Mouse (Mus musculus): ENCODE measurements around the gene Actl6b.

Actl6b gene

GRCm38 (mm10) chr5:137528247-137528968 lies 24.9 kb upstream of the Actl6b start:
- no peak for DNase-seq (ENCODE audit: low read depth, low spot score)

GRCm38 (mm10) chr5:137529221-137529995 lies 23.9 kb upstream of the Actl6b start:
- no peak for DNase-seq (ENCODE audit: low read depth, low spot score)

GRCm38 (mm10) chr5:137530075-137530474 lies 23.2 kb upstream of the Actl6b start:
- no peak for DNase-seq (ENCODE audit: low read depth, low spot score)

GRCm38 (mm10) chr5:137530588-137531413 lies 22.5 kb upstream of the Actl6b start:
- no peak for DNase-seq (ENCODE audit: low read depth, low spot score)

GRCm38 (mm10) chr5:137531414-137532130 lies 21.7 kb upstream of the Actl6b start:
- no peak for DNase-seq (ENCODE audit: low read depth, low spot score)

GRCm38 (mm10) chr5:137532131-137532807 lies 21.0 kb upstream of the Actl6b start:
- DNase-seq (ENCODE audit: low read depth, low spot score) = no peak

- DNase-seq (ENCODE audit: low read depth, low spot score) = no peak
Observed at GRCm38 (mm10) chr5:137532808-137533116, 20.6 kb upstream of the Actl6b start.

GRCm38 (mm10) chr5:137533117-137533827 lies 20.0 kb upstream of the Actl6b start, which contains the start of the genes Epo and Gnb2:
TSS of gene Epo (minus strand) at chr5:137533242.
TSS of gene Gnb2 (minus strand) at chr5:137533510.
- peak; percentile 89 for DNase-seq (ENCODE audit: low read depth, low spot score)

GRCm38 (mm10) chr5:137534762-137535161 lies 18.6 kb upstream of the Actl6b start:
- DNase-seq (ENCODE audit: low read depth, low spot score) = no peak

GRCm38 (mm10) chr5:137535318-137535717 lies 18.0 kb upstream of the Actl6b start:
- no peak for DNase-seq (ENCODE audit: low read depth, low spot score)

- no peak for DNase-seq (ENCODE audit: low read depth, low spot score)
Observed at GRCm38 (mm10) chr5:137537461-137537860, 15.9 kb upstream of the Actl6b start.

GRCm38 (mm10) chr5:137539291-137539801 lies 14.0 kb upstream of the Actl6b start:
- DNase-seq (ENCODE audit: low read depth, low spot score) = no peak

- DNase-seq (ENCODE audit: low read depth, low spot score) = no peak
Observed at GRCm38 (mm10) chr5:137540991-137541390, 12.3 kb upstream of the Actl6b start.

GRCm38 (mm10) chr5:137541768-137542540 lies 11.4 kb upstream of the Actl6b start:
- DNase-seq (ENCODE audit: low read depth, low spot score) = no peak

- DNase-seq (ENCODE audit: low read depth, low spot score) = no peak
Observed at GRCm38 (mm10) chr5:137544926-137545325, 8.4 kb upstream of the Actl6b start.

GRCm38 (mm10) chr5:137545596-137545995 lies 7.7 kb upstream of the Actl6b start:
- no peak for DNase-seq (ENCODE audit: low read depth, low spot score)

- DNase-seq (ENCODE audit: low read depth, low spot score) = no peak
Observed at GRCm38 (mm10) chr5:137549840-137550239, 3.5 kb upstream of the Actl6b start.

GRCm38 (mm10) chr5:137551119-137551518 lies 2.2 kb upstream of the Actl6b start:
- no peak for DNase-seq (ENCODE audit: low read depth, low spot score)

GRCm38 (mm10) chr5:137553000-137553399 lies 317 bp upstream of the Actl6b start:
- no peak for DNase-seq (ENCODE audit: low read depth, low spot score)
